Mouse (Mus musculus) forebrain, embryonic 15.5 days (tissue): ENCODE data around the gene Nop53. TPM values are rescaled to one million over a fixed set of nuclear protein-coding genes. Genes with fewer than 3 reads are reported as not detected.
A peak's percentile ranks its signal among the peaks of the same experiment; 100 is the strongest.

Experiments
- ATAC-seq: fragments of 200-750 bp; cut with Nextera tagmentation; replicated peaks from 2 replicates; pipeline ENCODE4 v1.8.0; 2017; ENCODE audit warnings: mild to moderate bottlenecking, moderate TSS enrichment, moderate library complexity
- H3K27ac ChIP-seq: fragments of 300-500 bp; sonication (generic); replicated peaks from 2 replicates; pipeline ENCODE4 v1.5.1; 2015; ENCODE audit warnings: mild to moderate bottlenecking, inconsistent platforms
- H3K27me3 ChIP-seq: fragments of 300-500 bp; sonication (generic); 2 replicates; pipeline ENCODE4 v1.6.1; 2015; ENCODE audit warnings: inconsistent platforms
- H3K36me3 ChIP-seq: fragments of 300-500 bp; sonication (generic); 2 replicates; pipeline ENCODE4 v1.6.1; 2015; ENCODE audit warnings: mild to moderate bottlenecking, inconsistent platforms
- H3K4me1 ChIP-seq: fragments of 300-500 bp; sonication (generic); 2 replicates; pipeline ENCODE4 v1.6.1; 2015; ENCODE audit warnings: inconsistent platforms
- H3K4me2 ChIP-seq: fragments of 300-500 bp; sonication (generic); replicated peaks from 2 replicates; pipeline ENCODE4 v1.6.1; 2015; ENCODE audit warnings: mild to moderate bottlenecking, inconsistent platforms
- H3K4me3 ChIP-seq: fragments of 300-500 bp; sonication (generic); 2 replicates; pipeline ENCODE4 v1.5.1; 2015; ENCODE audit warnings: mild to moderate bottlenecking, inconsistent platforms
- H3K9ac ChIP-seq: fragments of 300-500 bp; sonication (generic); replicated peaks from 2 replicates; pipeline ENCODE4 v1.6.1; 2015; ENCODE audit warnings: mild to moderate bottlenecking, inconsistent platforms
- H3K9me3 ChIP-seq: fragments of 300-500 bp; sonication (generic); 2 replicates; pipeline ENCODE4 v1.6.1; 2016; ENCODE audit warnings: inconsistent platforms
- WGBS: fragments of 180-500 bp; shearing (Covaris S2); methylation state at CpG from one replicate; pipeline ENCODE4 v1.1.7; 2015; ENCODE audit warnings: mixed read lengths; 5-methylcytosine and 5-hydroxymethylcytosine counted together
- polyA plus RNA-seq: library from polyadenylated mRNA; unstranded; fragments of >200 nt; fragmentation: Nextera tagmentation; extraction: Ambion mirVana; gene quantifications from 2 replicates; pipeline ENCODE4 v1.2.1, GENCODE M21; 2015

Gene Nop53
- 144 and 150 TPM in 2 replicates for polyA plus RNA-seq

GRCm38 (mm10) chr7:15945721-15946536, at the start of gene Nop53:
TSS of gene Nop53 (minus strand) at chr7:15946074.
- no peaks in the 10 kb centered on the region for H3K9me3 ChIP-seq
- H3K27ac ChIP-seq: peak within 1 kb of the TSS; percentile 98
- 1% methylated on average over 59 of the region's 59 CpGs for WGBS

DNA sequence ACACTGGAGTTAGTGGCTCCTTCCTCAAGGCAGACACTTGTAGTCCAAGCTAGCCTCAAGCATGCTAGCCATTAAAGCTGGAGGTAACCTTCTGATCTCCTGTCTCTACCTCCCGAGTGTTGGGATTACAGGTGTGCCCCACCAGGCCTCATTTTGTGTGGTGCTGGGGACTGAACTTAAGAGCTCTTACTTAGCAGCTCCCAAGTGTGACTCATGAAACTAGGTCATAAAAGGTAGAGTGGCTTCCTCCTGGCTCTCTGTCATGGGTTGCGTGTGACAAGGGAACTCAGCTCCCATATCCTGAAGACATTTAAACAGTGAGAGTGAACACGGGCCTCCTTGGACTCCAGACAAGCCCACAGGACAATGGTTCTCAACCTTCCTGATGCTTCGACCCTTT, 47.9 kb upstream of the Nop53 start:
- Histone ChIP-seq H3K27me3 (no peaks in the 10 kb centered on the region), H3K4me2 (no peak overlapping the region), H3K27ac (no peak overlapping the region), H3K4me3 (no peak overlapping the region), H3K4me1 (no peaks in the 10 kb centered on the region), H3K9ac (no peak overlapping the region), H3K36me3 (peaks cover 71% of the 10 kb centered on the region), H3K9me3 (no peaks in the 10 kb centered on the region)
- no peak for ATAC-seq
- WGBS: 89% methylated on average over 4 of the region's 4 CpGs

More at GRCm38 (mm10) chr7:15945721-15946536, at the start of gene Nop53:
- Histone ChIP-seq H3K9ac (peak within 1 kb of the TSS; percentile 77), H3K27me3 (no peaks in the 10 kb centered on the region), H3K36me3 (peaks cover 31% of the 10 kb centered on the region), H3K4me1 (peaks cover 30% of the 10 kb centered on the region), H3K4me3 (peak within 1 kb of the TSS; percentile 92), H3K4me2 (peak within 1 kb of the TSS; percentile 72)
- peak; percentile 95 for ATAC-seq

DNA sequence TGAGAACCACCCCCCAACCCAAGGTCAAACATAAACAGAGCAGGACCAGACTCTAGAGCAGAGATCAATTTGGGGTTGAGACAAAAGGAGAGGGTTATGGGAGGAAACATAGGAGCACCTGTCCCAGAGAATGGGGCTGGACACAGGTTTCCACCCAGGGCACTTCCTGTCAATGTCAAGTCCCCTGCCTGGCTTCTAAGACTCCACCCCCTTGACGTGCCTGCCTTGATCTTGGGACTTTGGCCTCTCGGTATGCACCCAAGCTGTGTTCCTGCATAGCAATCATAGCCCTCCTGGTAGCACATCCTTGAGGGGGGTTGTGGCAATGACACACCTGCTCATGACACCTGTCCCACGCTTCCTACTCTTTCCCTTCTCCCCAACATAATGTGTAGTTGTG, 47.3 kb upstream of the Nop53 start:
- Histone ChIP-seq H3K4me1 (no peaks in the 10 kb centered on the region), H3K9me3 (no peaks in the 10 kb centered on the region), H3K4me2 (no peak overlapping the region), H3K27me3 (no peaks in the 10 kb centered on the region), H3K4me3 (no peak overlapping the region), H3K36me3 (peaks cover 78% of the 10 kb centered on the region), H3K9ac (no peak overlapping the region), H3K27ac (no peak overlapping the region)
- 77% methylated on average over 3 of the region's 3 CpGs for WGBS
- ATAC-seq: no peak

GRCm38 (mm10) chr7:15991764-15992163, 45.9 kb upstream of the Nop53 start:
- Histone ChIP-seq H3K4me3 (no peak overlapping the region), H3K9ac (no peak overlapping the region)
- ATAC-seq: no peak

GRCm38 (mm10) chr7:15987661-15988356, 41.9 kb upstream of the Nop53 start:
- 97% methylated on average over 16 of the region's 16 CpGs for WGBS
- H3K4me3 ChIP-seq: no peak overlapping the region
- H3K9me3 ChIP-seq: no peaks in the 10 kb centered on the region
- no peaks in the 10 kb centered on the region for H3K4me1 ChIP-seq
- H3K36me3 ChIP-seq: peaks cover 63% of the 10 kb centered on the region
- H3K27ac ChIP-seq: no peak overlapping the region
- H3K4me2 ChIP-seq: no peak overlapping the region
- H3K9ac ChIP-seq: no peak overlapping the region
- 0 out of 2 replicates have a peak, but pooled peaks have one; percentile 24 for ATAC-seq
- H3K27me3 ChIP-seq: no peaks in the 10 kb centered on the region

More at GRCm38 (mm10) chr7:15991764-15992163, 45.9 kb upstream of the Nop53 start:
- Histone ChIP-seq H3K27ac (no peak overlapping the region), H3K27me3 (no peaks in the 10 kb centered on the region), H3K4me2 (no peak overlapping the region), H3K4me1 (no peaks in the 10 kb centered on the region), H3K36me3 (peaks cover 80% of the 10 kb centered on the region), H3K9me3 (no peaks in the 10 kb centered on the region)
- WGBS: 87% methylated on average over 3 of the region's 3 CpGs

- 35% methylated on average over 4 of the region's 4 CpGs for WGBS
- Histone ChIP-seq H3K27ac (no peak overlapping the region), H3K36me3 (peaks cover 43% of the 10 kb centered on the region), H3K4me2 (no peak overlapping the region), H3K4me1 (no peaks in the 10 kb centered on the region), H3K9ac (no peak overlapping the region), H3K27me3 (no peaks in the 10 kb centered on the region), H3K4me3 (no peak overlapping the region), H3K9me3 (no peaks in the 10 kb centered on the region)
- no peak for ATAC-seq
Measured at GRCm38 (mm10) chr7:15982729-15983407, 37.0 kb upstream of the Nop53 start.

GRCm38 (mm10) chr7:15981538-15981937, 35.7 kb upstream of the Nop53 start:
- 84% methylated on average over 4 of the region's 4 CpGs for WGBS
- no peak overlapping the region for H3K9ac ChIP-seq
- no peak overlapping the region for H3K4me3 ChIP-seq
- no peaks in the 10 kb centered on the region for H3K27me3 ChIP-seq
- peaks cover 42% of the 10 kb centered on the region for H3K36me3 ChIP-seq
- no peak for ATAC-seq
- H3K4me2 ChIP-seq: no peak overlapping the region
- H3K9me3 ChIP-seq: no peaks in the 10 kb centered on the region
- H3K27ac ChIP-seq: no peak overlapping the region
- H3K4me1 ChIP-seq: no peaks in the 10 kb centered on the region

DNA sequence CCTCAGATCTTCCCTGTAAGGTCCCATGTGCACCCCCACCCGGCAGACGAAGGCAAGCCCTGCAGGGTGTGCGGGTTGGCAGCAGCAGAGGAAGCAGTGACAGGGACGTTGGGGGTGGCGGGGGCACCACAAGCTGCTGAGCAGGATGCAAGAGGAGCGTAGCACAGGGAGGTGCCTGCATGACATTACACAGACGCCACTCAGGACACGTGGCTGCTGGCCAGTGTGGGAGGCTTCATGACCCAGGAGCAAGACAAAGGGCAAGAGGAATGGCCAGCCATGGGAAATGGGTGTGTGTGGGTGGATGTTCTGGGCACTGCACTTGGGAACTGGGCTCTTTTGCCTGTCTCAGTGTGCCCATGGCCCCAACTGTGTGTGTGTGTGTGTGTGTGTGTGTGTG, 34.4 kb upstream of the Nop53 start:
- no peak for ATAC-seq
- Histone ChIP-seq H3K4me2 (no peak overlapping the region), H3K4me3 (no peak overlapping the region)

GRCm38 (mm10) chr7:15975904-15976303, 30.0 kb upstream of the Nop53 start:
- Histone ChIP-seq H3K4me2 (no peak overlapping the region), H3K9me3 (no peaks in the 10 kb centered on the region), H3K27me3 (no peaks in the 10 kb centered on the region), H3K4me3 (no peak overlapping the region), H3K4me1 (no peaks in the 10 kb centered on the region), H3K36me3 (peaks cover 64% of the 10 kb centered on the region), H3K9ac (no peak overlapping the region), H3K27ac (no peak overlapping the region)
- WGBS: 82% methylated on average over 4 of the region's 4 CpGs
- ATAC-seq: no peak; the same call in 1 of the 2 replicates

More for the DNA sequence above, 34.4 kb upstream of the Nop53 start:
- no peak overlapping the region for H3K27ac ChIP-seq
- no peaks in the 10 kb centered on the region for H3K27me3 ChIP-seq
- H3K36me3 ChIP-seq: peaks cover 38% of the 10 kb centered on the region
- no peak overlapping the region for H3K9ac ChIP-seq
- 89% methylated on average over 8 of the region's 8 CpGs for WGBS
- H3K9me3 ChIP-seq: no peaks in the 10 kb centered on the region
- H3K4me1 ChIP-seq: no peaks in the 10 kb centered on the region

DNA sequence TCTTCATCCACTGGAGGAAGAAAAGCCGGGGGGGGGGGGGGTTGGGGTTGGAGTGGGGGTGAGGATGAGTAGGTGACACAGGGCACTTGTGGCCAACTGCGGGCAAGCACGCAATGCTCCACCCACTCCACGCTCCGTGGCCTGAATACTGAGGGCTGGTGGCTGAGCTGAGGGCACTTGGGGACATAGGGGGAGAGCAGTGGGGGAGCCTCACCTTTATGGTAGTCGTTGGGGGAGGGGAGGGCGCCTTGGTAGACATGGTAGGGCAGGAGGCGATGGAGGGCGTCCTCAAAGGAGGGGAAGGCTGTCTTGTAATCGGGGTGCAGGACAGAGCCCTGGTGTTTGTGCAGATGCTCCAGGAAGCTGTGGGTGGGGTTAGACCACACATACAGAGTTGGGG, 29.6 kb upstream of the Nop53 start:
- Histone ChIP-seq H3K4me3 (no peak overlapping the region), H3K4me2 (no peak overlapping the region), H3K27me3 (no peaks in the 10 kb centered on the region), H3K36me3 (peaks cover 64% of the 10 kb centered on the region), H3K9ac (no peak overlapping the region), H3K9me3 (no peaks in the 10 kb centered on the region), H3K4me1 (no peaks in the 10 kb centered on the region), H3K27ac (no peak overlapping the region)
- no peak; the same call in 1 of the 2 replicates for ATAC-seq
- 95% methylated on average over 10 of the region's 10 CpGs for WGBS

DNA sequence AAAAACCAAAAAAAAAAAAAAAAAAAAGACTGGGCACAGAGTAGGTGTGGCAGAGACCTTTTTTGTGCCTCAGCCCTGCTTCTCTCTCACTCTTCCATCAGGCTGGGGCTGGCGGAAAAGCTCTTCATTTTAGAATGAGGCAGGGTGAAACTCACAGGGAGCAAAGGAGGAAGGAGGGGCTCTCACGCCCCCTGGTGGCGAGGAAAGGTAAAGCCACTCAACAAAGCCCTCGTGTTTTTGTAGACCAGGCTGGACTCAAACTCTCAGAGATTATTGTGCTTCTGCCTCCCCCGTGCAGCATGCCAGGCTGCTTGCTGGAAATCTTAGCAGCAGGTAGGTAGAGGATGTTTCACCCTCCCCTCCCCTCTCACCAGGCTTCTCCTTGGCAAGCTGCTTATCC, 28.8 kb upstream of the Nop53 start:
- no peaks in the 10 kb centered on the region for H3K4me1 ChIP-seq
- no peaks in the 10 kb centered on the region for H3K9me3 ChIP-seq
- no peak overlapping the region for H3K4me3 ChIP-seq
- no peak overlapping the region for H3K27ac ChIP-seq
- H3K27me3 ChIP-seq: no peaks in the 10 kb centered on the region
- H3K9ac ChIP-seq: no peak overlapping the region
- H3K4me2 ChIP-seq: no peak overlapping the region
- WGBS: 56% methylated on average over 5 of the region's 5 CpGs
- no peak for ATAC-seq
- peaks cover 71% of the 10 kb centered on the region for H3K36me3 ChIP-seq

GRCm38 (mm10) chr7:15972247-15972646, 26.4 kb upstream of the Nop53 start:
- no peak for ATAC-seq
- no peak overlapping the region for H3K9ac ChIP-seq
- H3K27me3 ChIP-seq: no peaks in the 10 kb centered on the region
- WGBS: 51% methylated on average over 25 of the region's 25 CpGs
- H3K4me1 ChIP-seq: peaks cover 4% of the 10 kb centered on the region; the same call in 1 of the 2 replicates
- H3K4me3 ChIP-seq: no peak overlapping the region
- H3K9me3 ChIP-seq: no peaks in the 10 kb centered on the region
- no peak overlapping the region for H3K27ac ChIP-seq
- H3K4me2 ChIP-seq: no peak overlapping the region
- peaks cover 56% of the 10 kb centered on the region for H3K36me3 ChIP-seq
